Mouse (Mus musculus): ENCODE results near the gene Ankrd34a. TPM values are rescaled to one million over a fixed set of nuclear protein-coding genes. Genes with fewer than 3 reads are reported as not detected.
A peak's percentile ranks its signal among the peaks of the same experiment; 100 is the strongest.

Ankrd34a gene
- polyA plus RNA-seq (2015; fragmentation: Nextera tagmentation; extraction: Ambion mirVana) = 21.5 and 23.9 TPM in 2 replicates

DNA sequence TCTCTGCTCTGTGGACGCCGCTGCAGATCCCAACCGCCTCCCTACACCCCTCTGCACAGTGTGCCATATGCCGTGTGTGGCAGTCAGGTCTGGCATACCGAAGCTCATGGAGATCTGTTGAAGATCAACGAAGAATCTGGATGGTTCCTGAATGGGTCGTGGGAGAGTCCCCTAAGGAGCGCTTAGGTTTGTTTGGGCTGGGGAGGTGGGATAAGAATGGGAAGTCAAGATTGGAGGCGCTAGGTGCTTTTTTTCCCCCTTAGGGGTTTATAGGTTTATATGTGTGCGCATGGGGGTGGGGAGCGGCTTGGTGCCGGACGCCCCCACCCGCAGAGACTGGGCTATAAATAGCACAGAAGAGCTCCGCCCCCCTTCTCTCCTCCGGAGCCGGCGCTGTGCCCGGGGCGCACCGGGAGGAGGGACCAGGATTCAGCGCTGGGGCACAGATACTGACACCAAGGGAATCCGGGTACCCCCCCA lies at the start of gene Ankrd34a:
TSS of gene Ankrd34a (plus strand) at position 409 of the 480 bp plus-strand sequence.
- ATAC-seq = peak; percentile 6; the same call in 1 of the 2 replicates
- Histone ChIP-seq H3K27me3 (replicated peaks; ENCODE audit: control insufficient read depth, insufficient read depth, low read length) (no peaks in the 10 kb centered on the region), H3K9me3 (ENCODE audit: control insufficient read depth, low read length) (no peaks in the 10 kb centered on the region), H3K4me2 (ENCODE audit: low read length) (peak within 1 kb of the TSS; percentile 99), H3K4me3 (ENCODE audit: low read length) (peak within 1 kb of the TSS; percentile 59), H3K36me3 (ENCODE audit: control insufficient read depth, insufficient read depth, low read length) (no peaks in the 10 kb centered on the region), H3K9ac (ENCODE audit: low read depth, low read length) (peak within 1 kb of the TSS; percentile 80), H3K27ac (ENCODE audit: low read depth, low read length) (peak within 1 kb of the TSS; percentile 77), H3K4me1 (ENCODE audit: control insufficient read depth, insufficient read depth, low read depth, low read length) (peaks cover 57% of the 10 kb centered on the region)
- 2% methylated on average over 21 of the region's 23 CpGs for WGBS

DNA sequence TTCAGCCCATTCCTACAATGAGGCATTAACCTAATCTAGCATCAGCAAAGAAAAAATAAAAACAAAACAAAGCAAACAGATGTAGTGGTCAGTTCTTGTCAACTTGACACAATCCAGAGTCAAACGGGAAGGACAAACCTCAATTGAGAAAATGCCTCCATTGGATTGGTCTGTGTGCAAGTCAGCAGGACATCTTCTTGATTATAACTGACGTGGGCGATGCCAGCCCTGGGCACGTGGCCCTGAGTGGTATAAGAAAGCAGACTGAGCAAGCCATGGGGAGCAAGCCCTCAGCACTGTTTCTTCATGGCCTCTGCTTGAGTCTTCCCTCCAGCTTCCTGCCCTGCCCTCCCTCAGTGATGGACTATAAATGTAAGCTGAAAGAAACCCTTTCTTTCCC lies 49.6 kb upstream of the Ankrd34a start:
- Histone ChIP-seq H3K27me3 (replicated peaks; ENCODE audit: control insufficient read depth, insufficient read depth, low read length) (0 out of 2 replicates have a peak, but pooled peaks cover 2% of the 10 kb centered on the region), H3K27ac (ENCODE audit: low read depth, low read length) (no peak overlapping the region), H3K36me3 (ENCODE audit: control insufficient read depth, insufficient read depth, low read length) (no peaks in the 10 kb centered on the region), H3K4me3 (ENCODE audit: low read length) (no peak overlapping the region), H3K4me1 (ENCODE audit: control insufficient read depth, insufficient read depth, low read depth, low read length) (no peaks in the 10 kb centered on the region), H3K9ac (ENCODE audit: low read depth, low read length) (no peak overlapping the region), H3K9me3 (ENCODE audit: control insufficient read depth, low read length) (no peaks in the 10 kb centered on the region), H3K4me2 (ENCODE audit: low read length) (no peak overlapping the region)
- no peak for ATAC-seq
- 44% methylated on average over 4 of the region's 4 CpGs for WGBS

DNA sequence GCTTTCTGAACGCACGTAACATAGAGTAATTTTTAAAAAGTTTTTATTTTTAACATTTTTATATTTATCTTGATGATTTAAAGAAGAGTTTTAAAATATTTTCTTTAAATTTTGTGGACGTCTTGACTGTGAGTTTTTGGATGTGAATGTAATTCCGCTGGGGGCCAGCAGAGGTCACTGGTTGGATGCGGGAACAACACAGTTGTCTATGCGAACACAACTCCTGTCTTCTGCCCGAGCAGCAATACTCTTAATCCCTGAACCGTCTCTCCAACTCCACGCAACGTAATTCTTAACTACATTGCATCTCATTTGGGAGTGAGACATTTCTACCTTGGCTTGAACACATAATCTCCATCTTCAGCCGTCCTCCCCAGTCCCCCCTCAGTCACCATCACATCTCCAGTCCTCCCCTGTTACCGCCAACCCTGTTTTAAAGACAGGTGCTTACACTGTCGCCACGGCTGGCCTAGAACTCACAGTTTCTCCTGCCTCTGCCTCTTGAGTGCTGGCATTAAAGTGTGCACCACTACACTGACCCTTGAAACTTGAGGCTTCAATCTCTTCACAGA lies 49.0 kb upstream of the Ankrd34a start:
- no peak overlapping the region for H3K4me3 ChIP-seq (ENCODE audit: low read length)
- H3K27me3 ChIP-seq (replicated peaks; ENCODE audit: control insufficient read depth, insufficient read depth, low read length) = 0 out of 2 replicates have a peak, but pooled peaks cover 2% of the 10 kb centered on the region
- ATAC-seq = peak; percentile 62; the same call in 1 of the 2 replicates
- no peaks in the 10 kb centered on the region for H3K4me1 ChIP-seq (ENCODE audit: control insufficient read depth, insufficient read depth, low read depth, low read length)
- H3K36me3 ChIP-seq (ENCODE audit: control insufficient read depth, insufficient read depth, low read length) = no peaks in the 10 kb centered on the region
- 8% methylated on average over 14 of the region's 14 CpGs for WGBS
- no peak overlapping the region for H3K27ac ChIP-seq (ENCODE audit: low read depth, low read length)
- no peak overlapping the region for H3K9ac ChIP-seq (ENCODE audit: low read depth, low read length)
- peak overlapping the region; percentile 30 for H3K4me2 ChIP-seq (ENCODE audit: low read length)
- no peaks in the 10 kb centered on the region for H3K9me3 ChIP-seq (ENCODE audit: control insufficient read depth, low read length)

DNA sequence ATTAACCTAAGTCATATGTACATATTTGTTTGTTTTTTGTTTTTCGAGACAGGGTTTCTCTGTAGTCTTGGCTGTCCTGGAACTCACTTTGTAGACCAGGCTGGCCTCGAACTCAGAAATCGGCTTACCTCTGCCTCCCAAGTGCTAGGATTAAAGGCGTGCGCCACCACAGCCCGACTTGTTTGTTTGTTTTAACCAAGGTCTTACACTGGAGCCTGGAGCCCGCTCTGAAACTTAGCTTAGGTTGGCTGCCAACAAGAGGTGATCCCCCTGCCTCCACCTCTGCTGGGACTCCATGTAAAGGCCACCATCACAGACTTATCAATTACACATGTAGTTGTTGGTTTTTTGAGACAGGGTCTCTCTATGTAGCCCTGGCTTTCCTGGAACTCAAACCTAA lies 47.6 kb upstream of the Ankrd34a start:
- WGBS = 89% methylated on average over 7 of the region's 7 CpGs

DNA sequence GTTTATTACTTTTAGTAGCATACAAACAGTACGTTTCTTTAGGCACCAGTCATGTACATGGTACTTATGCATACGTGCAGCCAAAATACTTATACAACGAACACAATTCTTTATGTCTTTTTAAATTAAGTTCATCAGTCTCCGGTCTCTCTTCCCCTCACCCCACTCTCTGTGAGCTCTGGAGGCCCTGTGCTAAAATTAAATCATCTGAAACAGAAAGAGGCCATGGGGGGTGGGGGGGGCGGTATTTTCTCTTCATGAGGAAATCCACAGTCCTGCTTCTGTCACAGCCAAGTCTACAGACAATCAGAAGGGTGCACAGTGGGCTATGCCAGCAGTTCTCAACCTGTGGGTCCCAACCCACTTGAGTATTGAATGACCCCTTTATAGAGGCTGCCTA lies 47.1 kb upstream of the Ankrd34a start:
- Histone ChIP-seq H3K9ac (ENCODE audit: low read depth, low read length) (no peak overlapping the region), H3K4me2 (ENCODE audit: low read length) (no peak overlapping the region), H3K36me3 (ENCODE audit: control insufficient read depth, insufficient read depth, low read length) (no peaks in the 10 kb centered on the region), H3K27me3 (replicated peaks; ENCODE audit: control insufficient read depth, insufficient read depth, low read length) (0 out of 2 replicates have a peak, but pooled peaks cover 2% of the 10 kb centered on the region), H3K4me1 (ENCODE audit: control insufficient read depth, insufficient read depth, low read depth, low read length) (no peaks in the 10 kb centered on the region), H3K27ac (ENCODE audit: low read depth, low read length) (no peak overlapping the region), H3K9me3 (ENCODE audit: control insufficient read depth, low read length) (no peaks in the 10 kb centered on the region), H3K4me3 (ENCODE audit: low read length) (no peak overlapping the region)
- 83% methylated on average over 5 of the region's 5 CpGs for WGBS
- ATAC-seq = no peak

More for the DNA sequence above, 47.6 kb upstream of the Ankrd34a start:
- no peak for ATAC-seq
- Histone ChIP-seq H3K9me3 (ENCODE audit: control insufficient read depth, low read length) (no peaks in the 10 kb centered on the region), H3K4me1 (ENCODE audit: control insufficient read depth, insufficient read depth, low read depth, low read length) (no peaks in the 10 kb centered on the region), H3K36me3 (ENCODE audit: control insufficient read depth, insufficient read depth, low read length) (no peaks in the 10 kb centered on the region), H3K9ac (ENCODE audit: low read depth, low read length) (no peak overlapping the region), H3K27ac (ENCODE audit: low read depth, low read length) (no peak overlapping the region), H3K4me3 (ENCODE audit: low read length) (no peak overlapping the region), H3K4me2 (ENCODE audit: low read length) (no peak overlapping the region), H3K27me3 (replicated peaks; ENCODE audit: control insufficient read depth, insufficient read depth, low read length) (0 out of 2 replicates have a peak, but pooled peaks cover 2% of the 10 kb centered on the region)

DNA sequence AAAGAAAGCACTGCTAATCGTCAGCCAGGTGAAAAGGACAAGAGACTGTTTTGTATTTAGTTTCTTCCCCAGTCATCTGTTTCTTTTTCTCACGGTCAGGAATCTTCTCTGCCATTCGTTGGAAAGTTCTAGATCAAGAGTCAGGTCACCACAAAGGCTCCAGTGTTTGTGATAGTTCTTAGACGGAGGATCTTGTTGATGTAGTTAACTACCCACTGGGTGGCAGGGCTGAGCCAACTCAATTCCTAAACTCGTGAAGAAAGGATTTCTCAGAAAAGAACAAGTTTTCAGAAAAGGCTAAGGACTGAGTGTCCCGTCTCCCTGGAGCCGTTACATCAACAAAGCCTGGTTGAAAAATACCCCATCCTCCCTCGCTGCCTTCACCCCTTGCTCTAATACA lies 45.2 kb upstream of the Ankrd34a start:
- H3K27ac ChIP-seq (ENCODE audit: low read depth, low read length) = no peak overlapping the region
- no peak overlapping the region for H3K4me2 ChIP-seq (ENCODE audit: low read length)
- WGBS = 16% methylated on average over 8 of the region's 8 CpGs
- no peaks in the 10 kb centered on the region for H3K9me3 ChIP-seq (ENCODE audit: control insufficient read depth, low read length)
- H3K27me3 ChIP-seq (replicated peaks; ENCODE audit: control insufficient read depth, insufficient read depth, low read length) = 0 out of 2 replicates have a peak, but pooled peaks cover 2% of the 10 kb centered on the region
- H3K9ac ChIP-seq (ENCODE audit: low read depth, low read length) = no peak overlapping the region
- H3K36me3 ChIP-seq (ENCODE audit: control insufficient read depth, insufficient read depth, low read length) = no peaks in the 10 kb centered on the region
- ATAC-seq = no peak
- no peak overlapping the region for H3K4me3 ChIP-seq (ENCODE audit: low read length)
- H3K4me1 ChIP-seq (ENCODE audit: control insufficient read depth, insufficient read depth, low read depth, low read length) = peaks cover 5% of the 10 kb centered on the region

DNA sequence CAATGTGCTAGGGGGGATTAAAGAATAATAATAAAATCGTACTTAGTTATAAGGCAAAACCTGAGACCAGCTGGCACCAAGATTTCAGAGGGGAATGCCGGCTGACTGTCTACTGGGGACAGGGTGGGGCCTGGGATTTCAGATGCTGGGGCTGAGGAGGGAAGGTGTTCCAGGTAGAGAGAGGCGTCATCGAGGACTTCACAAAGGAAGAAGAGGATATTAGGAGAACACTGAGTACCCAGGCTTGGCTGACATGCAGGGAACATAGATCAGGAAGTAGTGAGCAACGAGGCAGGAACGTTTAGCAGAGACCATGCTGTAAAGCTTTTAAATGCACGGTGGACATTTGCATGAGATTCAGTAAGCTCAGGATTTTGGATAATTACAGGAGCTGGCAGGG lies 44.5 kb upstream of the Ankrd34a start:
- Histone ChIP-seq H3K4me2 (ENCODE audit: low read length) (no peak overlapping the region), H3K4me1 (ENCODE audit: control insufficient read depth, insufficient read depth, low read depth, low read length) (peaks cover 11% of the 10 kb centered on the region), H3K27me3 (replicated peaks; ENCODE audit: control insufficient read depth, insufficient read depth, low read length) (no peaks in the 10 kb centered on the region), H3K36me3 (ENCODE audit: control insufficient read depth, insufficient read depth, low read length) (no peaks in the 10 kb centered on the region), H3K4me3 (ENCODE audit: low read length) (no peak overlapping the region), H3K9ac (ENCODE audit: low read depth, low read length) (no peak overlapping the region), H3K27ac (ENCODE audit: low read depth, low read length) (no peak overlapping the region), H3K9me3 (ENCODE audit: control insufficient read depth, low read length) (no peaks in the 10 kb centered on the region)
- ATAC-seq = no peak
- WGBS = 77% methylated on average over 7 of the region's 7 CpGs

DNA sequence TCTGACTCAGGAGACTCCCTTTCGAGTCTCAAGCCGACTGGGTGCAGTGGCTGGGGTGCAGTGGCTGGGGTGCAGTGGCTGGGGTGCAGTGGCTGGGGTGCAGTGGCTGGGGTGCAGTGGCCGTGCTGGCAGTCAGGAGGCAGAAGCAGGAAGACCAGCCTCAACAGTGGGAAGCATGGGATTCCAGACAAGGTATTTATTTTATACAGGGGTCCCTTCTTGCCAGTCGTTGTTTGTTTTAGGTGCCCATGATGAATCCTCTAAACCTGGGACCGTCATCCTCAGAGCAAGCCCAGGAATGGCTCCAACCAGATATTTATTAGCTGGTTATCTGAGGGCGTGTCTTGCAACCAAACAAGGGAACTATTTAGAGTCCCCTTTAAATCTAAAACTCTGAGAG lies 42.8 kb upstream of the Ankrd34a start:
- no peak for ATAC-seq
- Histone ChIP-seq H3K4me2 (ENCODE audit: low read length) (no peak overlapping the region), H3K36me3 (ENCODE audit: control insufficient read depth, insufficient read depth, low read length) (no peaks in the 10 kb centered on the region), H3K4me3 (ENCODE audit: low read length) (no peak overlapping the region), H3K4me1 (ENCODE audit: control insufficient read depth, insufficient read depth, low read depth, low read length) (peaks cover 11% of the 10 kb centered on the region), H3K27ac (ENCODE audit: low read depth, low read length) (no peak overlapping the region), H3K27me3 (replicated peaks; ENCODE audit: control insufficient read depth, insufficient read depth, low read length) (no peaks in the 10 kb centered on the region), H3K9ac (ENCODE audit: low read depth, low read length) (no peak overlapping the region), H3K9me3 (ENCODE audit: control insufficient read depth, low read length) (no peaks in the 10 kb centered on the region)
- 83% methylated on average over 6 of the region's 6 CpGs for WGBS

DNA sequence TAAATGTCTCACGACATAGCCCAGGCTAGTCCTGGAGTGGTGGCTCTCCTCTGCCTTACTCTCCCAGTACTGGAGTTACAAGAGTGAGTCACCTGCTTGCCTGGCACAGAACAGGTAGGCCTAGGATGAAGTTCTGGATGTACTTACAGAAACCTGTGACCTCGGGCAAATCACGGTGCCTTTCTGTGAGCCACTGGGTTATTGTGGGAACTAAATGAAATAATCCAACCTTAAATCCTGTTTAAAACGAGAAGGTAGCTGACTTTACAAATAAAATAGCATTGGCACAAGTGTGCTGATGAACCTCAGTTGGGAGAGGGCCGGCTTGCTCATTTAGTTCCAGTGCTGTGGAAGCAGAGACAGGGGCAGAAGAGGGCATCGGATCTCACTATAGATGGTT lies 42.2 kb upstream of the Ankrd34a start:
- H3K27ac ChIP-seq (ENCODE audit: low read depth, low read length) = no peak overlapping the region
- whole genome bisulfite sequencing = 84% methylated on average over 6 of the region's 6 CpGs
- no peak for ATAC-seq

More for the DNA sequence above, 42.2 kb upstream of the Ankrd34a start:
- Histone ChIP-seq H3K36me3 (ENCODE audit: control insufficient read depth, insufficient read depth, low read length) (no peaks in the 10 kb centered on the region), H3K27me3 (replicated peaks; ENCODE audit: control insufficient read depth, insufficient read depth, low read length) (no peaks in the 10 kb centered on the region), H3K4me1 (ENCODE audit: control insufficient read depth, insufficient read depth, low read depth, low read length) (peaks cover 17% of the 10 kb centered on the region), H3K4me3 (ENCODE audit: low read length) (no peak overlapping the region), H3K9ac (ENCODE audit: low read depth, low read length) (no peak overlapping the region), H3K4me2 (ENCODE audit: low read length) (no peak overlapping the region), H3K9me3 (ENCODE audit: control insufficient read depth, low read length) (no peaks in the 10 kb centered on the region)

Data from hindbrain, embryonic 16.5 days (tissue).